31 mouse cellular contexts compared by ENCODE assay signal in the genomic region with DNA sequence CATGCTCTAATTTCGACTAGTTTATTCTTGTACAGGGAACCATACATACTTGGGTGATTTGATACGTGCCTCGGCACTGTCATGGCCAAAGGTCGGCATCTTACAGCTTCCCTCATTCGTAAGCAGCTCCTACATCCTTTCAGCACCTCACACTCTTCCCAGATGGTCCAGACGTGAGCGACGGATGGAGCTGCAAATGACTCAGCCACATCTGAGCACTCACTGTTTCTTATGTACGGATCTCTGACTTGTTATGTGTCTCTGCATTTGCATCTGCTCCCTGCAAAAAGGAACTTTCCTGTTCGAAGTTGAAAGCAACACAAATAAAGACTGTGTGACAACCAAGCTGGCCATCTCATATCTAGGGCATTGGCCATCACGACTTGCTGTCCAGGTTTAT.
"Had no signal": no experiment of that assay in that cellular context is flagged by ENCODE, and none has a peak within 500 bp of the region (broad histone marks: within the 10 kb centered on the region; RNA-seq: fewer than 3 reads in every experiment).

No protein-coding gene starts in this region.

- ATAC-seq: liver, embryonic 12.5 days; liver, postnatal 0 days; lung, postnatal 0 days; midbrain, embryonic 13.5 days; midbrain, embryonic 15.5 days; midbrain, embryonic 16.5 days had no signal

- H3K9ac ChIP-seq: limb, embryonic 12.5 days; limb, embryonic 13.5 days; limb, embryonic 15.5 days; liver, embryonic 12.5 days; liver, embryonic 13.5 days; liver, embryonic 14.5 days; liver, embryonic 15.5 days; liver, postnatal 0 days; lung, embryonic 14.5 days; lung, embryonic 15.5 days; midbrain, embryonic 12.5 days; midbrain, embryonic 13.5 days; midbrain, embryonic 15.5 days had no signal

- H3K27ac ChIP-seq: limb, embryonic 10.5 days; limb, embryonic 12.5 days; limb, embryonic 13.5 days; limb, embryonic 15.5 days; liver, embryonic 12.5 days; liver, embryonic 13.5 days; liver, embryonic 14.5 days; liver, embryonic 15.5 days; lung, embryonic 15.5 days; macrophage; midbrain, embryonic 10.5 days; midbrain, embryonic 12.5 days; midbrain, embryonic 13.5 days; midbrain, embryonic 15.5 days had no signal

- H3K9me3 ChIP-seq: limb, embryonic 10.5 days; limb, embryonic 12.5 days; limb, embryonic 13.5 days; limb, embryonic 15.5 days; liver, embryonic 12.5 days; liver, embryonic 13.5 days; liver, embryonic 15.5 days; lung, embryonic 15.5 days; midbrain, embryonic 10.5 days; midbrain, embryonic 12.5 days; midbrain, embryonic 13.5 days; midbrain, embryonic 15.5 days had no signal

- H3K4me3 ChIP-seq: limb, embryonic 10.5 days; limb, embryonic 12.5 days; limb, embryonic 13.5 days; limb, embryonic 15.5 days; liver, embryonic 12.5 days; liver, embryonic 13.5 days; liver, embryonic 15.5 days; lung, embryonic 15.5 days; megakaryocyte, embryonic 14.5 days; midbrain, embryonic 10.5 days; midbrain, embryonic 12.5 days; midbrain, embryonic 13.5 days; midbrain, embryonic 15.5 days; myocyte had no signal

- H3K4me1 ChIP-seq: limb, embryonic 10.5 days; limb, embryonic 12.5 days; limb, embryonic 13.5 days; limb, embryonic 15.5 days; liver, embryonic 12.5 days; liver, embryonic 13.5 days; liver, embryonic 15.5 days; lung, embryonic 15.5 days; megakaryocyte, embryonic 14.5 days; midbrain, embryonic 10.5 days; midbrain, embryonic 12.5 days; midbrain, embryonic 13.5 days; midbrain, embryonic 15.5 days had no signal

- DNase-seq: left cerebral cortex, postnatal 4 days; liver; liver, embryonic 13.5 days; liver, postnatal 0 days; lung, adult 18-20 months; lung, adult 2 months; lung, embryonic 14.5 days; lung, postnatal 10 days; lung, postnatal 14 days; lung, postnatal 36 days; lung, postnatal 4 days; midbrain, embryonic 14.5 days had no signal

- H3K27me3 ChIP-seq: limb, embryonic 12.5 days; limb, embryonic 13.5 days; limb, embryonic 15.5 days; liver, embryonic 12.5 days; liver, embryonic 13.5 days; liver, embryonic 15.5 days; lung, embryonic 15.5 days; megakaryocyte, embryonic 14.5 days; midbrain, embryonic 12.5 days; midbrain, embryonic 13.5 days; midbrain, embryonic 15.5 days had no signal

- H3K4me2 ChIP-seq: limb, embryonic 12.5 days; limb, embryonic 13.5 days; limb, embryonic 15.5 days; liver, embryonic 11.5 days; liver, embryonic 12.5 days; liver, embryonic 13.5 days; liver, embryonic 15.5 days; lung, embryonic 14.5 days; lung, embryonic 15.5 days; midbrain, embryonic 11.5 days; midbrain, embryonic 12.5 days; midbrain, embryonic 13.5 days; midbrain, embryonic 15.5 days had no signal

- H3K36me3 ChIP-seq: limb, embryonic 10.5 days; limb, embryonic 12.5 days; limb, embryonic 13.5 days; limb, embryonic 15.5 days; liver, embryonic 12.5 days; liver, embryonic 13.5 days; liver, embryonic 15.5 days; lung, embryonic 15.5 days; midbrain, embryonic 10.5 days; midbrain, embryonic 12.5 days; midbrain, embryonic 13.5 days; midbrain, embryonic 15.5 days had no signal
